Mouse (Mus musculus) brain, adult 2 months (tissue): ENCODE data around the gene Med10.

Source experiments
- DNase-seq: peaks from one replicate; pipeline ENCODE4 v3.0.0; 2011; ENCODE audit warnings: low read depth, low spot score

Med10 gene

DNA sequence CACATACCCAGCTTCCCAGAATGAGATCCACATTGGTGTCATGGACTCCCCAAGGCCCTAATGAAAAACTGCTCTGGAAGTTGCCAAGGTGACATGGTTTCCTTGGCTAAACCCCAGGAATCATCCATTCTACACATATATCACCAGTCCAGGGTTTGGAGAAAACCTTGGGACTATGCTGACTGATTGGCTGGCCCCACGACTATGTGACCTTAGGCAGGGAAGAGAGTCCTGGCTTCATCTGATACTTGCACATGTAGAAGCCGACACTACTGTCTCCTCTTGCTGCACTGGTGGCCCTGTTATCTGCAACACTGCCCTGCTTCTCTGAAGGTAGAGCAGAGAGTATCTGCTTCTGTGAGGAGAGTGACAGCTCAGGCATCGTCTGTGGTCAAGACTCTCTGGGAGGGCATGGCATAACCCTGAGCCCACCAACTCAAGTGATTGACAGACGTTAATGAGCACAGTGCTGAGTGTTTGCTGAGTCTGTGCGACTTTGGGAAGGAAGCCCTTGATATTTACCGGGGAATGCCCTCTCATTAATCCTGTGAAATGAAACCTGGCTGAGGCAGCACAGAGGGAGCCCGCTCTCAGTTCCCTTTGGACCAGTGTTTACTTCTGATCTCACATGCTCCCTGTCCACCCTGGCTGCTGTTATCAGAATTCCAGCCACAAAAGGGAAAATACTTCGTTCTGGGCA is 23.4 kb downstream of the Med10 start:
- no peak for DNase-seq

DNA sequence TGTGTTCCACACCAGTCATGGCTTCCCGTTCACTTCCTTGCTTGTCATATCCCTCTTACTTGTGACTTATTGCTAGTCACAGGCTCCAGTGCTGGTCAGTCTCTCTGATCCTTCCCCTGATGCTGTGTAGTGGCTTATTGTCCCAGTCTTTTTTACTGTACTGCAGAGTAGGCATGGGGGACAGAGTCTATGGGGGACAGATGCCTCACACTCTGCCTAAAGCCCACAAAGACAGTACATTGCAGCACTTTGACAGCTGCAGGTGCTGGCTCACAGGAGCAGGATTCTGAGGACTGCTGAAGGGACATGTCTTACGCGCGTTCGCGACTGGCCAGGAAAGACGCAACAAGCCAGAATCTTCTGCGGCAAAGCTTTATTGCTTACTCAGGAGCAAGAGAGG is 28.4 kb downstream of the Med10 start:
- DNase-seq = no peak

DNA sequence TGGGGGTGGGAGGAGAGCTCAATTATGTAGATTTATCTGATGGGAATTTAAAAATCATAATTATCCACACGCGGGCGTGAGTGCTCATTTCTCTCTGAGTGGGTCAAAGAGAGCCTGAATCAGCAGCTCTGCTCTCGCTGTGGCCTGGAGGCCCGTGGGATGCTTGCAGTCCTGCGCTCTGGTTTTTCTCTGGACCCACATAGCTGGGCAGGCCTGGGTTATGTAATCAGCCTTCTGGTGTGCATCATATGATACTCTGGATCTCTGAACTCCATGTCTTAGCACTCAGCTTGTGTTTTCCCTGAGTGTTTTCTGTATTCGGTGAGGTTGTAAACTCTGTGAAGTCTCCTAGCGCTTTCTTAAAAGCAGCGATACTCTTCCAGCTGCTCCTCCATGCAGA is 30.4 kb downstream of the Med10 start:
- DNase-seq = peak; percentile 52

DNA sequence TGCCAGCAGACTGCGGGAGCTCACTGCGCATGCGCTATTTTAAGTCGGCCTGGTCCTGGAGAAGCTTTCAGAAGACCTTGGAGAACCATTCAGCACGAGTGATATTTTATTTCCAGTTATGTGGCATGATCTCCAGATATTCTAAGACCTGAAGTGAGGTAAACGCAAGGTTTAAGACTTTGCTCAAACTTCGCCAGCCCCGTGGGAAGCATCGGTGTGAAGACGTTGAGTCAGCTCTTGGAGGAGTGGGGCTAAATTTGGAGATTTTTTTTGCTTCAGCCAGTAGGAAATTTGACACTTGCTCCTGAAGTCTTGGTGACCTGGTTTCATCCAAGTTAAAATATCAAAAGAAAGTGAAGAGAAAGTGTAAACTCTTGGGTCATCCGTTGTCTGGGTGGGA is 31.2 kb downstream of the Med10 start:
- DNase-seq = peak; percentile 68

DNA sequence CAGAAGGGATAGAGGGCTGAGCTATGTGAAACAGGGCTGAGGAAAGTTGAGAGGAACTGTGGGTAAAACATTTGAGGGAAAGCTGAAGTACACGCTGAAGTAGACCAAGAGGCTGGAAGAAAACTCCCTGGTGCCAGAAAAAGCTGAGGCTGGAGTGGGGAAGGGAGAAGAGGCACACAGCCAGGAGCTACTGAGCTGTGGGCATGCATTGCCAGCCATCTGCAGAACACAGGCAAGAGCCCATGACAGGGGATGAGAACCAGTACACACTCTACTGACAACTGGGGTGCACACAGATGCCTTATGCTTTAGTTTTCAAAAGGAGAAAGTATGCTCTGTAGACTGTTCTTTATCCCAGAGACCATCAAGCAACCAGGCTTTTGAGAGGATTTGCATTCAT is 43.4 kb downstream of the Med10 start:
- peak; percentile 75 for DNase-seq

DNA sequence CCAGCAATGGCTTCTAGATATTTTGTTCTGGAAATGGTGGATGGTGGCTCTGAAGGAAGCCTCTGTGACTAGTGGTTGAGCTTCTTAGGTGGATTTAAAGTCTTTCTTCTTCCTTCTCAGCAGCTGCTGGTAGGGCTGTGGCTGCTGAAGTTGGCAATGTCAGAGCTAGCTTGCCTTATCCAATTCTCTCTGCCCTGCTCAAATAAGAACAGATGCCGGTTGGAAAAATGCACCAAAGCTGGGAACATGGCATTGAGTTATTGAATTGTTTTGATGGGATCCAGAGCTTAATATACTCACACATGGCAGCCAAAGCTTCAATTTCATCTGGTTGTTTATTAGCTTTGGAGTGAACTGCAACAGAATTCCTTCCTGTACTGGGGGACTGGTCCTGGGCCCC is 47.4 kb downstream of the Med10 start:
- DNase-seq = peak; percentile 65

DNA sequence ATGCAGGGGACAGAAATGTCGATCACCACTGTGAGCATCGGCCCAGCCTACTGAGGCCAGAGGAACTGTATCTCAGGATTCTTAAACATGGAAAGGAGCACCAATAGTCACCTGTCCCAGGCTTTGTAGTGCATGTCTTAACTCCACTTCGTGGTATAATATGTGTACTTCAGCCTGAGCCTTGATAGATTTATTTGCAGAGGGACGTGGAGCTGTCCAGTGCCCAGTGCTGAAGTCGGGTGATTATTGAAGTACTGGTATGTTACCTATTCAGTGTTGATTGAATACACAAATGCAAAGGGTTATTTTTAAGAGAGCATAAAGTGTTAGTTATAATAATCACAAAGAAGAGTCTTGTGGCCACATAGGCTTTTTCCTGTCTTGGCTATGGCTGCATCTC is 50.1 kb downstream of the Med10 start:
- no peak for DNase-seq

DNA sequence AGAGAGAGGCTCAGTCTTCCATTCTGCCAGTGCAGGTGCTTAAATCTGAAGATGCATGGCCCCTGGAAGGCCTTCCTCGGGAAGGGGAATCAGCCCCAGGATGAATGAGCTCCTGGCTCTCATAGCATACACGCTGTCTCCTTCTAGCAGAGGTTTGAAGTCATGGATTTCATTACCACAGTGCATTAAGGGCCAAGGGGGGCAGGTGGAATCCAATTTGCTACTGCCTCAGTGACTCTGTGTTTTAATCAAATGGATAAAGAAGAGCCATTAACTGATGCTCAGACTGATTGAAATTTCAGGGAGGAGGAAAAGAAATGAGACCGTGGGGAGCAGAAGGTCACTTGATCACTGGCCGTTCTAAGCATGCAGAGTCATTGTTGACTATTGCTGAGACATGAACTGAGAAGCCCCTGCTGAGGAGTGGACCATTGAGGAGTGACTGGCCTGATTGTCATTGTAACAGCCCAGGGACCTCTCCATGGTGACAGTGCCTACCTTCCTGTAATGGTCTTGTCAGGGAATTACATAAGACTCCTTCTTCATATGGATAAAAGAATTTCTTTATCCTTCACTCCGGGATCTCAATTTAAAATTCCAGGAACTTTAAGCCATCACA is 51.3 kb downstream of the Med10 start:
- no peak for DNase-seq

DNA sequence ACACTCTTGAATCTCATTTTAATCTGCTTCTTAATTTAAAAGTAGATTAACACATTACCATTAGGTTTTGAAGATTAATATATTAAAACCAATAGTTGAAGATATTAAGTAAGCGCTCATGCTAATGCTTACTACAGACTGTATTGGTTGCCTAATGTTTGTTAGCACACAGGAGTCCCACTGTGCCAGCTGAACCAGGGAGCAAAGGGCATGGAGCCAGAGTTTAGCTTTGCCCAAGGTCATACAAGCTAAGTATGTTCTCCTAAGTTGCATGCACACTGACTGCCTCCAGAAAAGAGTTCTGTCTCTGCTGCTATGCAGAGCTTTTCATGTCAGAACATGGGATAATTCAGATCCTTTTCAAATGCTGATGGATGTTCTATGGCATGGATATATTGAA is 53.7 kb downstream of the Med10 start:
- DNase-seq = no peak

DNA sequence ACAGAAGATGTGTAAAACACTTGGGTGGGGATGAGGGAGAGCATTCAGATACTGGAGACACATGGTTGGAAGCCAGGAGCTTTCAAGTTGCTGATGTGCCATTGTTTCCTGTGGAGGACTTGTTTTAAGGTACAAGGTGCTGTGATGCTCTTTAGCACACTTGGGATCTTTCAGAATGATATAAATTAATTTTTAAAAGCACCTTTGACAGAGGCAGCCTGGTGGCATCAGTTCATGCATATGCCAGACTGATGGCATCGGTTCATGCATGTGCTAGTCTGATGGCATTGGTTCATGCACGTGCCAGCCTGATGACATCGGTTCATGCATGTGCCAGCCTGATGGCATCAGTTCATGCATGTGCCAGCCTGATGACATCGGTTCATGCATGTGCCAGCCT is 60.1 kb downstream of the Med10 start:
- no peak for DNase-seq

DNA sequence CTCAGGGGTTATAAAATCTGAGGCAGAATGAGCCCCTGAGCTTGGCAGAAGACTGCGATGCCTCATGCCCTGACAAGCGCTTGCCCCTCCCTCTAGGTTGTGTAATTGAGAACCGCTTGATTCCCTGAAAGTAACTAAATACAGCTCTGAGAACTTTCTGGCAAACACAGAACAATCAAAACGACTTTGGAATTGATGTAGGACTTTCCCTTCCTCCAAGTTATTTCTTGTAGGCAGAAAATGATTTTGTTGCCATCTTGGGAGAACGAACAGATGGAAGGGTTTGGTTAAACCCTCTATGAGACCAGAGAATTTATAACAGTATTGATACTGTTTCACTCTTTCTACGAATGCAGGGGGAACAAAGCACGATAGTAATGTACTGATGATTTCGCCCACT is 62.7 kb downstream of the Med10 start:
- peak; percentile 53 for DNase-seq
